Mouse (Mus musculus): Measurements from ENCODE around the gene Pkdrej. TPM values are rescaled to one million over a fixed set of nuclear protein-coding genes. Genes with fewer than 3 reads are reported as not detected.
"Not testable (repeated sequence)": the region's sequence is repeated elsewhere in the genome, so short reads cannot be mapped to it uniquely, and the experiment has no call there.

Gene Pkdrej
- not detected in 2 replicates for total RNA-seq (2015; ENCODE audit: low replicate concordance)
- total RNA-seq (2017; ENCODE audit: low replicate concordance), result not detected in 2 replicates

GRCm38 (mm10) chr15:85821203-85822010 lies at the start of gene Pkdrej:
Pkdrej (minus strand) TSS chr15:85821734.
- ATAC-seq (replicated peaks; ENCODE audit: low FRiP score, poor library complexity, severe bottlenecking), result no peak

DNA sequence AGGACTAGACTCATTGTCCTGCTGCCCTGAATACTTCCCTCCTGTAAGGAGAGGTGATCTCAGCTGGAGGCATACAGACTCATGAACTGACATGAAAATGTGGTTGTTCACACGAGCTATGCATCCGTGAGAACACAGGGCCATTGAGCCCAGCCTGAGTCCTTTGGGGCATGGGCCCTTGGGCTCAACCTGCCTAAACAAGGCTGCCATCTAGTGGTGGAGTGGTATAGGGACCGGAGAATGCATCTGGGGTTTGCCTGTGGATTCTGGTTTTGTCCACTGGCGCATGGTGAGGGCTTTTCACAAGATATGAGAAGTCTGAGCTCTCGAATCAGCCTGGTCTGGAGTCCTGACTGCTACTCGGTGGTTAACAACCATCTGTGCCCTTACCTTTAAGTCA lies 46.2 kb upstream of the Pkdrej start:
- peak; percentile 72 for ATAC-seq (replicated peaks; ENCODE audit: low FRiP score, poor library complexity, severe bottlenecking)

DNA sequence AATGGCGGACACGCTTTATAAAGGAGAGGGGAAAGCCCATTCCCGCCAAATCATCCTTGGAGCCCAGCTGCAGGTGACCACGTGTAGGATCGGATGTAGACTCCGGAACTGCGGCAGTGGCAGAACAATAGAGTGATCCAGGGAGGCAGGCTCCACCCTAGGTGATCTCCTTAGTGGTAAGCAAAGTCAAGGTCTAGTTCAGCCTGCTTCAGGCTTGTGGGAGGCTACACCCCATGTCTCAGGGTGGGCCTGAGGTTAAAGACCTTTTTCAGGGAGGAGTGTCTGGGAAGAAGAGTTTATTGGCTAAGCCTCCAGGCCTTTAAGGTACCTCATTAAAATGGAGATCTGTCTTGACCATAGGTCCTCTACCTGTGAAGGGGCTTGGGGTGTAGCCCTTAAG lies 44.4 kb upstream of the Pkdrej start:
- not testable (repeated sequence) for ATAC-seq (replicated peaks; ENCODE audit: low FRiP score, poor library complexity, severe bottlenecking)

GRCm38 (mm10) chr15:85859490-85860031 lies 38.0 kb upstream of the Pkdrej start, which contains the start of gene Gtse1:
Gtse1 (plus strand) TSS chr15:85859745.
- ATAC-seq (replicated peaks; ENCODE audit: low FRiP score, poor library complexity, severe bottlenecking), result peak; percentile 97

GRCm38 (mm10) chr15:85858980-85859489 lies 37.5 kb upstream of the Pkdrej start:
- ATAC-seq (replicated peaks; ENCODE audit: low FRiP score, poor library complexity, severe bottlenecking), result peak; percentile 43

GRCm38 (mm10) chr15:85851656-85852392 lies 30.3 kb upstream of the Pkdrej start:
- ATAC-seq (replicated peaks; ENCODE audit: low FRiP score, poor library complexity, severe bottlenecking), result no peak; the same call in 1 of the 2 replicates

GRCm38 (mm10) chr15:85845071-85845470 lies 23.5 kb upstream of the Pkdrej start:
- ATAC-seq (replicated peaks; ENCODE audit: low FRiP score, poor library complexity, severe bottlenecking), result no peak

- ATAC-seq (replicated peaks; ENCODE audit: low FRiP score, poor library complexity, severe bottlenecking), result peak; percentile 47
Observed at GRCm38 (mm10) chr15:85841796-85842360, 20.3 kb upstream of the Pkdrej start.

DNA sequence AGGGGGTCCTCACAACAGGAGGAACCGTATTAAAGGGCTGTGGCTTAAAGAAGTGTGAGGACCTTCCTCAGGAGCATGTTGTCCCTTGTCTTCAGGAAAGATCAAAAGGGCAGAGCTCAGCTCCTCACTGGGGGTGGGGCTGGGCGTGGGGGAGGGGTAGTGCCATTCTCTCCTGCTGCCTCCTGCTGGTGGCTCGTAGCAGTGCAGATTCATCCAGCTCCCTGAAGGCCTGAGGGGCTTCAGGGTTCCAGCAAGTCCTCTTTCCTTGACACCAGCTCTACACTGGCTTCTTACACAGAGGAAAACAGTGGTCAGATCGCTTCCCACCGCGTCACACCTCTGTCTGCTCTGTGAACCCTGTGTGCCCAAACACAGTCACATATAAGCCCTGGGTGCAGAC lies 19.4 kb upstream of the Pkdrej start:
- ATAC-seq (replicated peaks; ENCODE audit: low FRiP score, poor library complexity, severe bottlenecking), result no peak

GRCm38 (mm10) chr15:85836887-85837286 lies 15.4 kb upstream of the Pkdrej start:
- ATAC-seq (replicated peaks; ENCODE audit: low FRiP score, poor library complexity, severe bottlenecking), result no peak

GRCm38 (mm10) chr15:85835335-85835734 lies 13.8 kb upstream of the Pkdrej start:
- ATAC-seq (replicated peaks; ENCODE audit: low FRiP score, poor library complexity, severe bottlenecking), result no peak

DNA sequence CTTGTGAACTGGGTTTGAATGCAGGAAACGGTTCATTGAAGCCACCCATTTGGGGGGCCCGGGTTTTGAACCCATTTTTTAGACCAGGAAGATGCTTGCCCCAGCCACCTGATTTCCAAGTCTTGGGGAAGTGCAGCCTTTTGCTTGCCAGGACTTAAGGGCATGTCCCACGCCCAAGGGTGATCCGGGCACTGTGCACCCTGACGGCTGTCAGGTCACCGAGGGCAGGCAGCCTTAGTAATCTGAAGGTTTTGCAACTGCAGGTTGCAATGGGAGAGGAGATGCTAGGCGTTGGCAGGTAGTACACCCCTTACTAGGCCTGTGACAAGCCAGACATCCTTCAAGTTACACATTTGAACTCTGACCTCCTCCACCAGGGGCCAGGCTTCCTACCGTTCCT lies 11.1 kb upstream of the Pkdrej start:
- ATAC-seq (replicated peaks; ENCODE audit: low FRiP score, poor library complexity, severe bottlenecking), result no peak

- ATAC-seq (replicated peaks; ENCODE audit: low FRiP score, poor library complexity, severe bottlenecking), result peak; percentile 85
Observed at GRCm38 (mm10) chr15:85831954-85832590, 10.5 kb upstream of the Pkdrej start, which contains the start of gene Ttc38. Ttc38 (plus strand) TSS chr15:85832306.

GRCm38 (mm10) chr15:85829470-85829869 lies 7.9 kb upstream of the Pkdrej start:
- ATAC-seq (replicated peaks; ENCODE audit: low FRiP score, poor library complexity, severe bottlenecking), result no peak

DNA sequence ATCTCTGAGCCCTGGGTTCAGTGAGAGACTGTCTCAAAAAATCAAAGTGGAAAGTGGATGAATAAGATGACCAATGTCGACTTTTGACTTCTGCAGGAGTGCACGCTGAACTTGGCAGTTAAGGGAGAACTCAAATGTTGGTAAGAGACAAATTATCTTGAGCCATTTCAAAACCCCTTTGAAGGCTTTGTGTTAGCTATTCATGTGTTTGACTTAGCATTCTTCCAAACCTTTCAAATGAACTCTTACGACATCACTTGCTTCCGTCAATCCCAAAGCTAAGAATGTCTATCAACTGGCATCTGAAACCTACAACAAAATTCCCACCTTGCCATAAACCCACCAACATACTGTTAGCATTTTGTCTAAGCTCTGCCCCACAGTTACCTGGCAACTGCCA lies 6.5 kb upstream of the Pkdrej start:
- ATAC-seq (replicated peaks; ENCODE audit: low FRiP score, poor library complexity, severe bottlenecking), result no peak

GRCm38 (mm10) chr15:85826676-85827075 lies 5.1 kb upstream of the Pkdrej start:
- peak; percentile 82 for ATAC-seq (replicated peaks; ENCODE audit: low FRiP score, poor library complexity, severe bottlenecking)

DNA sequence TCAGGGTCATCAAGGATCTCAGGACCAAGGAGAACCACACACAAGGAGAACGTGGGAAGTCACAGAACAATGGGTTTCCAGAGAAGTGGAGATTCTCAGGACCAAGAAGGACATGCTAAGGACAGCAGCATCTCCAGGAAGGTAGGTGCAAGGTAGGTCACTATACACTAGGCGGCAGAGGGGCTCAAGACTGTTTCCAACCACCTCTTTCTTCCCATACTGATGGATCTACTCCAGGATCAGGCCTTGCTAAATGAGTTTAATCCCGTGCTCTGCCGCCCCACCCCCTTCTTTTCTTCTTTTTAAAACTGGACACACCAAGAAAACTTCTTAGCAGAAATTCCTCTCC lies 451 bp upstream of the Pkdrej start:
- no peak for ATAC-seq (replicated peaks; ENCODE audit: low FRiP score, poor library complexity, severe bottlenecking)

- no peak for ATAC-seq (replicated peaks; ENCODE audit: low FRiP score, poor library complexity, severe bottlenecking)
Observed at GRCm38 (mm10) chr15:85813428-85813827, 8.1 kb downstream of the Pkdrej start.

DNA sequence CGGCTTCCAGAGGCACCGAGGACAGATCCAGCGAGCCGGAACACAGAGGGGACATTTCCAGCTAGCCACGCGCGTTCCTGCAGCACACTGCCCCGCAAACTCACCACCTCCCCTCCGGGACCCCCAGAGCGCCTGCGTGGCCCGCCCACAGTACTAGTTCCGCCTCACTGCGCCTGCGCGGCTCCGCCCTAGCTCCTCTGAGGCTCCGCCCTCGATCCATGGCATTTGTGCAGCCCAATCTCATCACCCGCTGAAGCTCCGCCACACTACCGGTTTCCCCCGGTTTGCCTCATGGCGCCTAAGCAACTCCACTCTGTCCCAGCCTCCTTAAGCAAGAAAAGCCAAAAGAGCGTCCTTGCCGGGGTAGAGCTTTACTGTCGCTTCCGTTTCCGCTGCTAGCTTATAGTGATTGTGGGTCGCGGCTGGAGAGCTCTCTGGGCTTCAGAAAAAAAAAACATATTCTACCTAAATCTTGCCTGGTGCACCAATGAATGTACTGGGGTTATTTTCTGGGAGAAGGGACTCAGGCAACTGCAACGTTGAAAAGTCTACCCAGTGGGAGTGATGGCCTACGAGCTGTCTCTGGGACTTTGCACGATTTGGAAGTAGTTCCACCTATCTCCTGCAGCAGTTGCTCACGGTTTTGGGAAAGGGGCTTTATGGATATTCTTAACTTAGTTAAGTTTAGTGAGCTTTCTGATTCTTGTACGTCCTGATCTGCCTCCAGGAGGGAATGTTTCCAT lies 9.8 kb downstream of the Pkdrej start, which contains the start of gene Cdpf1:
Cdpf1 (minus strand) TSS at position 163 of the 743 bp plus-strand sequence.
- peak; percentile 91 for ATAC-seq (replicated peaks; ENCODE audit: low FRiP score, poor library complexity, severe bottlenecking)

Measured in erythroid progenitor cell, adult 5-6 weeks (primary cell).